Mouse (Mus musculus): ENCODE measurements at regions not wholly inside any gene's neighbourhood (a gene's known extent, or its start where the extent isn't known, plus 50 kb on each side); places are given as distances from the start of the nearest gene placed in this dataset.

- TF ChIP-seq CTCF (IDR thresholded peaks at IDR 0.05; ENCODE audit: control insufficient read depth, insufficient read depth, insufficient read length) = no peak
- TF ChIP-seq CEBPB (IDR thresholded peaks at IDR 0.05; ENCODE audit: low read depth) = no peak
These were observed 203.4 kb upstream of the Fggy start for GRCm38 (mm10) chr4:95353894-95354319.
